Mouse (Mus musculus) cortical plate, adult 2 months (tissue): ENCODE data around the gene Gsc2. TPM values are rescaled to one million over a fixed set of nuclear protein-coding genes. Genes with fewer than 3 reads are reported as not detected.
A peak's percentile ranks its signal among the peaks of the same experiment; 100 is the strongest.

ENCODE experiments used
- H3K27ac ChIP-seq: fragments of 200-500 bp; 2 replicates; pipeline ENCODE4 v1.5.1; 2012; ENCODE audit warnings: low read length, control low read depth, inconsistent platforms; ENCODE audit not compliant: insufficient read depth
- H3K4me1 ChIP-seq: fragments of 200-500 bp; 2 replicates; pipeline ENCODE4 v1.6.1; 2011; ENCODE audit warnings: low read length; ENCODE audit not compliant: control insufficient read depth, insufficient read depth
- H3K4me3 ChIP-seq: fragments of 200-500 bp; 2 replicates; pipeline ENCODE4 v1.5.1; 2011; ENCODE audit warnings: mild to moderate bottlenecking, low read length, control low read depth; ENCODE audit not compliant: insufficient read depth
- CTCF ChIP-seq: fragments of 200-500 bp; IDR thresholded peaks from 2 replicates; pipeline ENCODE4 v1.5.1; 2011; ENCODE audit warnings: mild to moderate bottlenecking, control low read depth, low read length; ENCODE audit not compliant: insufficient read depth; ENCODE audit errors: extremely low read depth
- POLR2A ChIP-seq: fragments of 200-500 bp; IDR thresholded peaks from 2 replicates; pipeline ENCODE4 v1.6.1; 2011; ENCODE audit warnings: mild to moderate bottlenecking, low read length, control low read depth; ENCODE audit not compliant: insufficient read depth; ENCODE audit errors: extremely low read depth
- polyA plus RNA-seq: library from polyadenylated mRNA; depleted of rRNA; stranded (reverse); fragments of >200 nt; gene quantifications from 2 replicates; pipeline ENCODE4 v1.2.3, GENCODE M21; 2012

The Gsc2 gene
- polyA plus RNA-seq, 1 experiment = not detected

DNA sequence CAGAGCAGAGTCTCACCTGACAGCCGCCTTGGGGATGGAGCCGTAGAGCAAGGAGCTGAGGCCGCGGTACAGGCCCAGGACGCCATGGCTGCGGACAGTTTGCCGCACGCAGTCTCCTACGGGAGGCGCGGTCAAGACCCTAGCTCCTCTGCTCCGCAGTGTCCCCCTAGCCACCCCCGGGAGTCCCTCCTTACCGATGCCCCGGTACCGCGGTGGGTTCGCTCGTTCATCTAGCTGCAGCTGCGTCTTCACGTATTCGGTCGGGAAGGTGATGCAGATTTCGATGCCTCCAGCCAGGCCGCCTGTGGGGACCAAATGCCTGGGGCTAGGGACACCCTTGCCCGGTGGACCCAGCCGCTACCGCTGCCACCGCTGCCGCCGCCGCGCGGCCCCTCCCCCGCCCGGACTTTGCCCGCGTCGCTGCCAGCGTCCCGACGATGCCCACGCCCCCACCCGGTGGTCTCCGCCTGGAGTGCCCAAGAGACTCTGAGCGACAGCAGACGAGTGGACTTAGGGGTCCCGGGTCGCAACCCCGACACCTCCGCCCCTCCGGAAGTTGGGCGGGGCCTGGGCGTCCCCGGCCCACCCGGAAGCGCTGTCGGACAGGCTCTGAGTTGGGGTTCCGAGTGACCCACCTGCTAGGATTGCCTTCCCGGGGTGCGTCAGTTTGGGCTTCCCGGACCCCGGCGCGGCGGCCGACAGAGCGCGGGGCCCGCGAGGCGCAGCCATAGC lies 12.7 kb upstream of the Gsc2 start:
- TF ChIP-seq CTCF = no peak
- TF ChIP-seq POLR2A = no peak
- Histone ChIP-seq H3K4me1 (peaks cover 2% of the 10 kb centered on the region; the same call in 1 of the 2 replicates), H3K27ac (peak overlapping the region; percentile 78), H3K4me3 (peak overlapping the region; percentile 99)

DNA sequence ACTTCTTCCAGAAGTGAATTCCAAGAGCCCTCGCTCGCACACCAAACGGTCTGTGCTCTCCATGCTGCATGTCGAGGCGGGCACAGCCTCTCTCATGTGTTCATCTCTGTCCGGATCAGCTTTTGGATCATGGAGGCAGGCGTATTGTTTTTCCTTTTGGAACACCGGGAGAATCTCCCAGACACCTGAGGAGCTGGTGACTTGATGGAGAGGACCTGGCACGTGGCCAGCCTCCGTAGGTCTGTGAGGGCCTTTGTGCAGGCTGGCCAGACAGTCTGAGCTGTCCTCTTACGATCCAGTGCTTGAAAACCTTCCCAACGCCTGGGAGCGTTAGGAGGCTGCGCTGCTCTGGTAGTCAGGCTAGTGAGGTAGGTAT lies 7.3 kb upstream of the Gsc2 start:
- TF ChIP-seq CTCF (no peak), POLR2A (no peak)
- Histone ChIP-seq H3K4me3 (peak overlapping the region; percentile 75), H3K4me1 (peaks cover 4% of the 10 kb centered on the region; the same call in 1 of the 2 replicates), H3K27ac (peak overlapping the region; percentile 25; the same call in 1 of the 2 replicates)

DNA sequence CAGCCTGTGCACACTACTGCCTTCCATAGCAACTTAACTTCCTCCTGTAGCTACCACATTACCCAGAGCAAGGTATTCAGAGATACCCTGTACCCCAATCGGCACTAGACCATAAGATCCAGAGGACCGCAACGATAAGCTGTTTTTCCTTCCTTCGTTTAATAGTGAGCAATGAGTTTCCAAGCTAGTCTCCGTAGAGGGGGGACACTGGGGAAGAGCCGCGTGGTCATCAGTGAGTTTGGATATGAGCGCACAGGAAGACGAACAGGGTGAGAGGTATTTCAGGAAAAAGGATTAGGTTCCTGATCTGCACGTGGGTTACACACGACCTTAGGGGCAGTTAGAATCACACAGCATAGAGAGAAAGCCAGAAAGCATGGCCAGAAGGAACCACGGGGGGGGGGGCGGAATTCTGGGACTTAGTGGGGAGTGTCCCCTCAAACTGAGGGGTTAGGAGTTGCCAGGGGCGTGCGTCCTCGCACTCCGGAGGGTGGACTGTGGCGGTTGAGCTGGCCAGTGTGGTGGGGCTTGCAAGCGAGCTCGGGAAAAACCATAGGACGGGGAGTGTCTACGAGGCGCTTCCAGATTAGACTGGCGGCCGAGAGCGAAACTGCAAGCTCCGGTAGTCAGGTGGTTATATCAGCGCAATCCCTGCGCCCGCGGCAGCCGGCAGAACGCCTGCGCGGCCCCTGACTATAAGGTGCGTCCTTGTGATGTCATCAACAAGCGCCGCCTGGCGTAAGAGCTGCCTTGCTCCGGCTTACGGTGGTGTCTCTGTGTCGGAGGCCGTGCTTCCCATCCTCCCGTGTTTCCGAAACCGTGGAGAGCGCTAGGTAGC lies 6.7 kb upstream of the Gsc2 start:
- H3K4me1 ChIP-seq = peaks cover 2% of the 10 kb centered on the region; the same call in 1 of the 2 replicates
- H3K4me3 ChIP-seq = peak overlapping the region; percentile 75
- peak overlapping the region; percentile 25; the same call in 1 of the 2 replicates for H3K27ac ChIP-seq
- TF ChIP-seq POLR2A = peak; percentile 93
- peak; percentile 35 for TF ChIP-seq CTCF

DNA sequence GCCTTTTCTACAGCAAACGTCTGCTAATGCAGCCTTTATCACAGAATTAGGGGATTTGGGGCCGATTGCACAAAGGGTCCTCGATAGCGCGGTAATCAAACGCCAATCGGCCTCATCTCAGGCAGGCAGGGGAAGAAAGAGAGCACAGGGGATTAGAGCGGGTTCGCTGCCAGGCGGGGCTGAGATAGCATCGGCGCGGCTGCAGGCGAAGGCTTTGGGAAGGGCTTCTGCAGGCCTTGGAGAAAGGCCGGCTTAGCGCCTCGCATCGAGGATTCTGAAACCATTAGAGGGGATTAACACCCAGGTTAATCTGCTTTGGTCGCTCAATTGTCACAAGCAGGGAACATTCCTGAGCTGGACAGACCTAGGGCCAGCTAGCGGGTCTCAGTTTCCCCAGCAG lies 5.7 kb upstream of the Gsc2 start:
- Histone ChIP-seq H3K4me3 (no peak overlapping the region), H3K4me1 (peaks cover 2% of the 10 kb centered on the region; the same call in 1 of the 2 replicates), H3K27ac (no peak overlapping the region)
- no peak for TF ChIP-seq CTCF
- TF ChIP-seq POLR2A = no peak

DNA sequence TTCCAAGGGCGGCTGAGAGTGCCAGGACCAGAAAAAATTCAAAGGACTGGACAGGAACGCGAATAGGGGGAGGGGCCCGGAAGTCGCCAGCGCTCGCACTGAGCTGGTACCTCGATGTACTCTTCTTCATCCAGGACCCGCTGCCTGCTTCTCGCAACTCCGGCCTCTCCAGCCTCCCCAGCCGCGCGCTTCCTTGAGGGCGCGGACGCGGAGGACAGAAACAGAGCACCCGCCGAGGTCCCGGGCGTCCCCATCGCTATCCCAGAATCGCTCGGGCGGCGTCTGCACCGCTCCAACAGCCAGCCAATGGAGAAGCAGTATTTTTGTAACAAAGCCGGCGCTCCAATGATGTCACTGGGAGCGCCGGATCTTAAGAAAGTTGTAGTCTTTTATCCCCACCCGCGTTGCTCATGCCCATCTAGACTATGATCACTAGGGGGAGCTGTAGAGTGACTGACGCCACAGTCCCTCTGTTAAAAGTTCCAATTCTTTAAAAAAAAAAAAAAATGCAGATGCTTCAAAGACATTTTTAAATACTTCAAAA lies 3.7 kb downstream of the Gsc2 start, which contains the start of gene Ess2:
Gene Ess2, minus strand, starts transcription at position 297 of the 544 bp plus-strand sequence.
- TF ChIP-seq POLR2A (peak; percentile 44; the same call in 1 of the 2 replicates), CTCF (peak; percentile 78)
- Histone ChIP-seq H3K27ac (peak within 1 kb of the TSS; percentile 57; the same call in 1 of the 2 replicates), H3K4me1 (peaks cover 5% of the 10 kb centered on the region; the same call in 1 of the 2 replicates), H3K4me3 (peak within 1 kb of the TSS; percentile 67)

DNA sequence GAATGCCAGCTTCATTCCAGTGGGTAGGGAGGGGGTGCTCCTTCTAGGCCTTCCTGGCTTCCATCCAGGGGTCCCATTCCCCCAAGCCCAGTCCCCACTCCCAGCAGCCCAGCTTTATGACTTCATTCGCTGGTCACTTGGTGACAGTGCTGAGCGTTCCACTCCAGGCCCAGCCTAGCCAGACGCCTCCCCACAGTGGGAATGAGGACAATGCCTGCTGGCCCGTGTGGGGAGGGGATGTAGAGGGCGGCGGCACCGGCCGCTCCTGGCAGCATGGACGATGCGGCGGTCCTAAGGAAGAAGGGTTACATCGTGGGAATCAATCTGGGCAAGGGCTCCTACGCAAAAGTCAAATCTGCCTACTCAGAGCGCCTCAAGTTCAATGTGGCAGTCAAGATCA lies 16.4 kb downstream of the Gsc2 start, which contains the start of the genes Dgcr2 and Tssk2:
Gene Dgcr2, minus strand, starts transcription at position 101 of the 400 bp plus-strand sequence.
Gene Tssk2, plus strand, starts transcription at position 176 of the 400 bp plus-strand sequence.
- H3K4me3 ChIP-seq = no peak within 1 kb of the TSS
- no peak within 1 kb of the TSS for H3K27ac ChIP-seq
- TF ChIP-seq POLR2A (no peak), CTCF (no peak)
- no peaks in the 10 kb centered on the region for H3K4me1 ChIP-seq

DNA sequence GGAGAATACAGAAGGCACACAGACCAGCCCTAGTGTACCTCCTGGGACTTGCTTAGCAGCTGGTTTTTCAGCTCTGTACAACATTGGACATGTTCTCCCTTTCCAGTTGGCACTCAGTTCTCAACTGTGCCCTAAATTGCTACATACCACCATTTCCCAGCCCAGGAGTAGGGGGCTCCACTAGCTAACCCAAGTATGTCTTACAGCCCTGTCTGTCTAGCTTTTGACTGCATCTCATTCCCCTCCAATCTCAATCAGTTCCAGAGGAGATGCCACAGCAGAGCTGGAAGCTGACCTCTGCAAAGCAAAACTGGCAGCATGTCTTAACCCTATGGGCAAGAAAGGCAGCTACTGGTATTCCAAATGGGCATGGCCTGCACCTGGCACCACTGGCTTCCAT lies 18.8 kb downstream of the Gsc2 start:
- Histone ChIP-seq H3K27ac (no peak overlapping the region), H3K4me3 (no peak overlapping the region), H3K4me1 (no peaks in the 10 kb centered on the region)
- TF ChIP-seq POLR2A (no peak), CTCF (no peak)

DNA sequence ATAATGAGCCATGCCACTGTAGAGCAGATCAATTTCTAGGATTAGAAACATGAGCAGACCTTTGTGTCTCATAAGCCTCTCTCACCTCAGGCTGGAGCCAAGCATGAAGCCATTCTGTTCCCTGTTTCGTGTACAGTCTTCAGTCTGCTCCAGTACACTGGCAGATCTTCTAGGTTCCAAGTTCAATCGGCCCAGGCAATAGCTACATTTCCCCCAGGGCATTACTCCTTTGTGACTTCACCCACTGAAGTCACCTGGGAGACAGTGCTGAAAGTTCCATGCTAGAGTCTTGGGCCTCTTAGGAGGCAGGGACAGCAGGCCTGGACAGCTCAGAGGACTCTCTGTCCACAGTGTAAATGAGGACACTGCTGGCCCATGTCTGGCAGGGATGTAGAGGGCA lies 20.9 kb downstream of the Gsc2 start, which contains the start of gene Tssk1:
Gene Tssk1, plus strand, starts transcription at position 301 of the 400 bp plus-strand sequence.
- H3K4me1 ChIP-seq = peaks cover 9% of the 10 kb centered on the region
- no peak within 1 kb of the TSS for H3K4me3 ChIP-seq
- H3K27ac ChIP-seq = no peak within 1 kb of the TSS
- TF ChIP-seq POLR2A = no peak
- TF ChIP-seq CTCF = no peak

DNA sequence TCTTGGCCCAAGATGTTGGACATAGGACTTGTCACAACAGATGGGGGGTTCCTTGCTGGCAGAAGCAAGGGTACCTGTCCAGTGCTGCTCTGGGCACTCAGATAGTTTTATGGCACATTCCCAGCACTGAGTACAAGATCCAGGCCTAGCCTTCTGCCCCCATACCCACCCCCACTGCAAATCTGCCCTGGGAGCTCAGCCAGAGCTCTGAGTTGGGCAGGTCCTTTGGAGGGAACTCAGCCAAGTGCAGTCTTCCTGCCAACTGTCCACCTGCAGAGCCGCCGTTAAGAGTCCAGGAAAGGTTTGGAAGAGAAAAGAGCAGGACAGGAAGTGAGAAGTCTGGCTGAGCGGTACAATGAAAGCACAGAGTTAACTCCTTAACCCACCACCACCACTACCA lies 22.3 kb downstream of the Gsc2 start:
- peaks cover 9% of the 10 kb centered on the region for H3K4me1 ChIP-seq
- H3K4me3 ChIP-seq = no peak overlapping the region
- H3K27ac ChIP-seq = no peak overlapping the region
- TF ChIP-seq POLR2A = no peak
- no peak for TF ChIP-seq CTCF
